Mouse (Mus musculus) liver, postnatal 0 days (tissue): ENCODE measurements around the gene Ppm1b. TPM values are rescaled to one million over a fixed set of nuclear protein-coding genes. Genes with fewer than 3 reads are reported as not detected.

ENCODE experiments used
- ATAC-seq: fragments of 200-750 bp; cut with Nextera tagmentation; 2 replicates; pipeline ENCODE4 v1.8.0; 2017; ENCODE audit warnings: mild to moderate bottlenecking, moderate library complexity
- DNase-seq: peaks from one replicate; pipeline ENCODE4 v3.0.0-alpha.2; 2016
- H3K27ac ChIP-seq: fragments of 300-500 bp; sonication (generic); 2 replicates; pipeline ENCODE4 v1.5.1; 2014; ENCODE audit warnings: antibody characterized with exemption, moderate library complexity, mild to moderate bottlenecking, low read depth
- H3K27me3 ChIP-seq: fragments of 300-500 bp; sonication (generic); 2 replicates; pipeline ENCODE4 v1.6.1; 2014; ENCODE audit warnings: low read length, control low read depth, mixed read lengths; ENCODE audit not compliant: insufficient read depth
- H3K36me3 ChIP-seq: fragments of 300-500 bp; sonication (generic); replicated peaks from 2 replicates; pipeline ENCODE4 v1.6.1; 2014; ENCODE audit warnings: mild to moderate bottlenecking, control low read depth, low read length, moderate library complexity, mixed read lengths; ENCODE audit not compliant: insufficient read depth
- H3K4me1 ChIP-seq: fragments of 300-500 bp; sonication (generic); 2 replicates; pipeline ENCODE4 v1.6.1; 2014; ENCODE audit warnings: antibody characterized with exemption, mild to moderate bottlenecking, control low read depth; ENCODE audit not compliant: insufficient read depth
- H3K4me2 ChIP-seq: fragments of 300-500 bp; sonication (generic); 2 replicates; pipeline ENCODE4 v1.6.1; 2014; ENCODE audit warnings: low read depth, mild to moderate bottlenecking, low read length, moderate library complexity, mixed read lengths
- H3K4me3 ChIP-seq: fragments of 300-500 bp; sonication (generic); 2 replicates; pipeline ENCODE4 v1.5.1; 2014; ENCODE audit warnings: low read depth, low read length
- H3K9ac ChIP-seq: fragments of 300-500 bp; sonication (generic); replicated peaks from 2 replicates; pipeline ENCODE4 v1.6.1; 2014; ENCODE audit warnings: mild to moderate bottlenecking, moderate library complexity
- H3K9me3 ChIP-seq: fragments of 300-500 bp; sonication (generic); 2 replicates; pipeline ENCODE4 v1.6.1; 2016; ENCODE audit warnings: mild to moderate bottlenecking, control low read depth, low read length, mixed read lengths
- CTCF ChIP-seq: sonication (generic); IDR thresholded peaks from 2 replicates; pipeline ENCODE4 v1.5.1; 2016; ENCODE audit warnings: antibody characterized with exemption, low read depth
- EP300 ChIP-seq: IDR thresholded peaks from 2 replicates; pipeline ENCODE4 v1.6.1; 2016; ENCODE audit warnings: antibody characterized with exemption, low read depth, mild to moderate bottlenecking
- WGBS: fragments of 180-500 bp; shearing (Covaris S2); extraction: QIAGEN DNeasy Blood & Tissue Kit; methylation state at CpG from one replicate; pipeline ENCODE4 v1.1.7; 2014; ENCODE audit not compliant: insufficient replicate concordance; 5-methylcytosine and 5-hydroxymethylcytosine counted together
- polyA plus RNA-seq: library from polyadenylated mRNA; unstranded; fragments of >200 nt; fragmentation: Nextera tagmentation; extraction: Ambion mirVana; gene quantifications from 2 replicates; pipeline ENCODE4 v1.2.1, GENCODE M21; 2015

Gene Ppm1b
- polyA plus RNA-seq, 1 experiment from 2014 or later = 41.6 TPM

DNA sequence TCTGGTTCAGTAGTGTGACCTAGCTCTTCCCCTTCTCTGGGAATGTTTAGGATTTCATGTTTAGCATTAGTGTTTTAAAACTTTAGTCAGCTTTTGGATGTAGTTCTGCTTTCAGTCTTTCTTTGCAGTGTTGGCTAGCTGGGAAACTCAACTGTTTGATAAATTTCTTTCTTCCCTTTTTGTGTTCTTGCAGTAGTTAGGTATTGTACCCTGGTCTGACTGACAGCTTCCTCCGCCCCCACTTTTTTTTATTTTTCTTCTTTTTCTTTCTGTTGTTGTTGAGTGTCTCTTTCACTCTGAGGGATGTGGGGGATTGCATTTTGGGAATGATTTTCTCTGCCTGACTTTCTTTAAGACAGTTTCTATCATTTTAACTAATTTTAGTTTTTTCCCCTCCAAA is 25.2 kb downstream of the Ppm1b start:
- no peak overlapping the region for H3K4me3 ChIP-seq
- 72% methylated on average over 1 of the region's 1 CpGs for WGBS
- H3K27me3 ChIP-seq = no peaks in the 10 kb centered on the region
- ATAC-seq (no peak), DNase-seq (no peak)
- H3K9me3 ChIP-seq = no peaks in the 10 kb centered on the region
- no peaks in the 10 kb centered on the region; the same call in 1 of the 2 replicates for H3K36me3 ChIP-seq
- no peak overlapping the region for H3K27ac ChIP-seq
- no peak overlapping the region for H3K4me2 ChIP-seq
- no peak overlapping the region for H3K9ac ChIP-seq
- no peak for TF ChIP-seq EP300
- TF ChIP-seq CTCF = no peak
- no peaks in the 10 kb centered on the region; the same call in 1 of the 2 replicates for H3K4me1 ChIP-seq

DNA sequence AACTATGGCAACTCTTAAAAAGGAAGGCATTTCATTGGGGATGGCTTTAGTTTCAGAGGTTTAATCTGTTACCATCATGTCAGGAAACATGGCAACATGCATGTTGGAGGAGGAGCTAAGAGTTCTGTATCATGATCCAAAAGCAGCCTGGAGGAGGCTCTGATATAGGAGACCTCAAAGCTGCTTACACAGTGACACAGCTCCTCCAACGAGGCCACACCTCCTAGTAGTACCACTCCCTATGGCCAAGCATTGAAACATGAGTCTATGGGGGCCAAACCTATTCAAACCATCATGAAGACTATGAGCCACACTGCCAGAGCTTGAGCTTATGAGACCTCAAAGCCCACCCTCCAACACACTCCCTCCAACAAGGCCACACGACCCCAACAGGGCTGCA is 26.2 kb downstream of the Ppm1b start:
- Histone ChIP-seq H3K27ac (no peak overlapping the region), H3K27me3 (no peaks in the 10 kb centered on the region), H3K9me3 (no peaks in the 10 kb centered on the region), H3K9ac (no peak overlapping the region), H3K4me1 (peaks cover 4% of the 10 kb centered on the region), H3K36me3 (no peaks in the 10 kb centered on the region; the same call in 1 of the 2 replicates), H3K4me2 (no peak overlapping the region), H3K4me3 (no peak overlapping the region)
- WGBS = 75% methylated on average over 2 of the region's 2 CpGs
- ATAC-seq = no peak; the same call in 1 of the 2 replicates
- no peak for DNase-seq
- TF ChIP-seq EP300 (no peak), CTCF (no peak)

DNA sequence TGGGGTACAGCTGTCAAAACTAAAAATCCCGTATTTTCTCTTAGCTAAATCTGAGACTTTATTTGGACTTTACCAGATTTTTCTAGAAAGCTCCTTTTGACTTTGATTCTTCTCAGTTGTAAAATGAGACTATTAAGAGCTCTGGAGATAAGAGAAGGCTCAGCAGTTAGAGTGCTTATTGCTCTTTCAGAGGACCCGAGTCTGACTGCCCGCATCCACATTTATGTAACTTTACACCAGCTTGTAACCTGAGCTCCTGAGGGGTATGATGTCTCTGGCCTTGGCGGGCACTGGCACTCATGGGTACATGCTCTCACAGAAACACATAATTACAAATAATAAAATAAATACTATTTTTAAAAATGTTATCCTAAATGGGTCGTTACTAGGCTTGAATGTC is 29.8 kb downstream of the Ppm1b start:
- DNase-seq (no peak), ATAC-seq (no peak)
- H3K4me3 ChIP-seq = no peak overlapping the region
- H3K36me3 ChIP-seq = no peaks in the 10 kb centered on the region; the same call in 1 of the 2 replicates
- peaks cover 15% of the 10 kb centered on the region for H3K4me1 ChIP-seq
- H3K4me2 ChIP-seq = no peak overlapping the region
- no peak overlapping the region for H3K27ac ChIP-seq
- no peaks in the 10 kb centered on the region for H3K9me3 ChIP-seq
- no peak for TF ChIP-seq EP300
- TF ChIP-seq CTCF = no peak
- H3K9ac ChIP-seq = no peak overlapping the region
- WGBS = 76% methylated on average over 5 of the region's 5 CpGs
- no peaks in the 10 kb centered on the region for H3K27me3 ChIP-seq

DNA sequence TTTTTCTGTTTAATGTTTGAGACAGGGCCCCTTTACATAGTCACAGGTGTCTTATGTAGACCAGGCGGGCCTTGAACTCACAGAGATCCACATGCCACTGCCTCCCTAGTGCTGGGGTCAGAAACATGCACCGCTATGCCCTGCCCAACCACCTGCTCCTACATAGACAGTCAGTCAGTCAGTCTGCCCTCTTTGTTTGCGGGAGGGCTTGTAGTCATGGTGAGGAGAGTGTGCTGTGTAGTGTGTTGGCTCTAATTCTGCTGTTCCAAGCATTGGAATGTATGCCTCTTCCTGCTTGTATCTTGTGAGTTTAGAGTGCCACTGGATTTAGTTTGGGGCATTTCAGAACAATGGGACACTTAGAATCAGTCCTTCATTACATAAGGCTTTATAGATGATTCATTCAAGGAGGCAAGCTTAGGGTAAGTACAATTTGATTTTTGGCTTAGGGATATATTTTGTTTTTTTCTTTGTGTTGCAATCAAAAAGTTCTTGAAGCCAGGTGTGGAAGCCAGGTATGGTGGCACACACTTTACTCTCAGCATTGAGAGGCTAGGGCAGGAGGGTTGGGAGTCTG is 31.4 kb downstream of the Ppm1b start:
- Histone ChIP-seq H3K27ac (no peak overlapping the region), H3K4me1 (peaks cover 15% of the 10 kb centered on the region), H3K9ac (no peak overlapping the region), H3K4me2 (no peak overlapping the region), H3K36me3 (no peaks in the 10 kb centered on the region; the same call in 1 of the 2 replicates), H3K9me3 (no peaks in the 10 kb centered on the region), H3K27me3 (no peaks in the 10 kb centered on the region), H3K4me3 (no peak overlapping the region)
- DNase-seq (no peak), ATAC-seq (peak; percentile 38)
- TF ChIP-seq CTCF (no peak), EP300 (no peak)
- WGBS = 78% methylated on average over 3 of the region's 3 CpGs

DNA sequence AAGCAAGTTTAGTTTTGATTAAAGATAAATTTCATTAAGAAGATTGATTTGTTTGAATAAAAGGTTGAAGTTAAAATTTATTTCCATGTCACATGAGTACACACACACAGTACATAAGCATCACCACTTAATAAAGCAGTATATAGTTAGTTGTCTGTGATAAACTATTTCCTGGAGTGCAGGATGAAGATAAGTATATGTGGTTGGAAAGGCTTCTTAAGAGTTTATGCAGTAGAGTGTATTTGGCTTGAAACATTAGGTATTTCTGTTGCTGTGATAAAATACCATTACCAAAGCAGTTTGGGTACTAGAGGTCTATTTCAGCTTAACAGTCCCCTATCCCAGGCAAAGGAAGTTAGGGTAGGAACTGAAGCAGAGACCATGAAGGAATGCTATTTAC is 32.0 kb downstream of the Ppm1b start:
- H3K4me1 ChIP-seq = peaks cover 15% of the 10 kb centered on the region
- H3K9me3 ChIP-seq = no peaks in the 10 kb centered on the region
- H3K27me3 ChIP-seq = no peaks in the 10 kb centered on the region
- ATAC-seq (no peak), DNase-seq (no peak)
- H3K4me3 ChIP-seq = no peak overlapping the region
- H3K9ac ChIP-seq = no peak overlapping the region
- H3K36me3 ChIP-seq = peaks cover 2% of the 10 kb centered on the region; the same call in 1 of the 2 replicates
- H3K27ac ChIP-seq = no peak overlapping the region
- H3K4me2 ChIP-seq = no peak overlapping the region
- no peak for TF ChIP-seq EP300
- no peak for TF ChIP-seq CTCF

DNA sequence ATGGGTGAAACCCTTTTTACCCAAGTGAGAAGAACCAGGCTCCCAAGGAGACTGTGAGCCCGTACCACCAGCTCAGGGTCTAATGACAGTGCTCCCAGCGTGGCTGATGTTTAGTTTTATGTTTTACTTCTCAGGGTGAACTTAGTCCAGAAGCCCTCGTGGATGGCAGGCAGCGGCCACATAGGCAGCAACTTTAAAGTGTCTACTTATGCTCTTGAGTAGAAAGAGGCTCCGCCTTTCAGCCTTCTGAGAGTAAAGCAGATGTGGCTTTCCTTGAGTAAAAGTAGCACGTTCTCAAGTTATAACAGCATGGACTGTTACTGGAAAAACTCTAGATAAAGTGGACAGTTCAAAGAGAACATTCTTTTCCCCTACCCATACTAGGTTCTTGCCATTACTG is 39.3 kb downstream of the Ppm1b start:
- H3K9ac ChIP-seq = no peak overlapping the region
- no peak overlapping the region for H3K4me3 ChIP-seq
- H3K4me1 ChIP-seq = no peaks in the 10 kb centered on the region
- no peak overlapping the region for H3K27ac ChIP-seq
- ATAC-seq (no peak), DNase-seq (no peak)
- TF ChIP-seq CTCF (no peak), EP300 (no peak)
- no peaks in the 10 kb centered on the region for H3K9me3 ChIP-seq
- peaks cover 2% of the 10 kb centered on the region for H3K36me3 ChIP-seq
- 87% methylated on average over 6 of the region's 6 CpGs for WGBS
- no peaks in the 10 kb centered on the region for H3K27me3 ChIP-seq
- H3K4me2 ChIP-seq = no peak overlapping the region
